Mouse (Mus musculus): Measurements from ENCODE around the gene Lamtor3.

DNA sequence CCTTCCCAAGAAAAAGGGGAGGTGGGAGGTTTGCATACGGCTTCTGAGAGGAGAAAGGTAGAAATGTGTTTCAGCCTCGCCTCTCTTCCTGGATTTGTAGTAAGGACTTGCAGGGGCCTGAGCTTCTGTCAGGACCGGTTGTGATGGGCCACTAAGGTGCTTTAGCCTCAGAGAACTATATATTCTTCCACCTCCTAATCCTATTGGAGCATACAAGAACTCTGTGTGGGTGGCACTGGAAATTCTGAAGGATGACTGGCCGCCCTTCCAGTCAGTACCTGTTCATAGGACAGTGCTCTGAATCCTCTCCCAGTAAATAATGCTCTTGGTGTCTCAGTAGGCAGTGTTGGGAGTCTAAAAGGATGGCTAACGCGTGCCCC lies 616 bp downstream of the Lamtor3 start:
- TF ChIP-seq CTCF (conservative IDR thresholded peaks at IDR 0.05; ENCODE audit: low read length) (no peak), POU5F1 (IDR thresholded peaks at IDR 0.05; ENCODE audit: borderline replicate concordance, low read length) (no peak)
